Mouse (Mus musculus) erythroblast, embryonic 14.5 days (primary cell): ENCODE data around the gene Tenm4.

Experiments used
- GATA1 ChIP-seq: IDR thresholded peaks from 2 replicates; pipeline ENCODE4 v1.6.1; 2012; ENCODE audit warnings: low read length, inconsistent platforms, mixed read lengths
- TAL1 ChIP-seq: IDR thresholded peaks from 3 replicates; pipeline ENCODE4 v1.6.1; 2012; ENCODE audit warnings: low read length, inconsistent platforms, mixed read lengths

GRCm38 (mm10) chr7:96909856-96910255 lies 738.8 kb downstream of the Tenm4 start:
- TF ChIP-seq TAL1 (no peak), GATA1 (no peak)
